Mouse (Mus musculus): ENCODE measurements around the gene Sik3. TPM values are rescaled to one million over a fixed set of nuclear protein-coding genes. Genes with fewer than 3 reads are reported as not detected.

The Sik3 gene
- polyA plus RNA-seq, 1 experiment from 2014 or later = 12.6 TPM

DNA sequence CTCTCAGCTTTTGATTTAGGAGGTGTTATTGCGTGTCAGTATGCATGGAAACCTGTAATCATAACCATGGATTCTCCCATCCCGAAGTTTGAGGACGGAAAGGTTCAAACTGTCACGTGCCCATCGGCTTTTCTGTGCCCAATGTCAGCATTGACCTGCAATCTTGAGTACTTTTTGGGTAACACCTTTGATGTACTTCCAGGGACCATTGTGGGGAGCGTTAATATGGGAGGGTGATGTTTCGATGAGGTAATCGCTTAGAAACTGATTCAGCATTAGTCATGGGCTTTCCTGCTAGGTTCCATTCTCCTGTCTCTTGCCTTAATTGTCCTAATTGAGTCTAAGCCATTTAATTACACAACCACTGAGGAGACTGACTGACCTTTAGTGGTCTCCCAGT lies 24.3 kb downstream of the Sik3 start:
- Histone ChIP-seq H3K36me3 (peaks cover 5% of the 10 kb centered on the region), H3K4me3 (no peak overlapping the region), H3K9ac (replicated peaks) (no peak overlapping the region), H3K9me3 (no peaks in the 10 kb centered on the region), H3K4me1 (no peaks in the 10 kb centered on the region), H3K27me3 (no peaks in the 10 kb centered on the region), H3K4me2 (replicated peaks) (no peak overlapping the region), H3K27ac (replicated peaks) (no peak overlapping the region)
- WGBS = 94% methylated on average over 8 of the region's 8 CpGs
- ATAC-seq (ENCODE audit: low FRiP score, low read depth) = no peak

DNA sequence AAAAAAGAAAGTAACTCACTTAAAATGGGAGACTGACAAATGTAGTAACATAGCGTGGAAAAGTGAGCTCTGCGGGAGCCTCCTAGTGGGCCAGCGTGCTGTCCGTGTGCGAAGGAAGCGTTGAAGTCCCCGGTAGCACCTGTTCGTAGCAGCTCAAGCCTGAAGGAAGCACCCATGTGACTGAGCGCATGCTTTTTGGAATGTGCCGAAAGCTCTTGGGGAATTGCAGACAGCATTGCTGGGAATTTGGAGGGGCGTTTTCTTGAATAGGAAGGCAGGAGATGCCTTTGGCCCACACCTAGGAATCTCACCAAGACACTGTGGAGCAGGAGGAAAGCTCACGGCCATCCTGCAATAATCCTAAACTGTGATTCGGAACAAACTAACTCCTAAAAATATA lies 26.2 kb downstream of the Sik3 start:
- Histone ChIP-seq H3K4me2 (replicated peaks) (no peak overlapping the region), H3K9ac (replicated peaks) (no peak overlapping the region), H3K36me3 (peaks cover 5% of the 10 kb centered on the region), H3K9me3 (no peaks in the 10 kb centered on the region), H3K27ac (replicated peaks) (no peak overlapping the region), H3K27me3 (no peaks in the 10 kb centered on the region), H3K4me1 (no peaks in the 10 kb centered on the region), H3K4me3 (no peak overlapping the region)
- 94% methylated on average over 13 of the region's 13 CpGs for WGBS
- no peak for ATAC-seq (ENCODE audit: low FRiP score, low read depth)

DNA sequence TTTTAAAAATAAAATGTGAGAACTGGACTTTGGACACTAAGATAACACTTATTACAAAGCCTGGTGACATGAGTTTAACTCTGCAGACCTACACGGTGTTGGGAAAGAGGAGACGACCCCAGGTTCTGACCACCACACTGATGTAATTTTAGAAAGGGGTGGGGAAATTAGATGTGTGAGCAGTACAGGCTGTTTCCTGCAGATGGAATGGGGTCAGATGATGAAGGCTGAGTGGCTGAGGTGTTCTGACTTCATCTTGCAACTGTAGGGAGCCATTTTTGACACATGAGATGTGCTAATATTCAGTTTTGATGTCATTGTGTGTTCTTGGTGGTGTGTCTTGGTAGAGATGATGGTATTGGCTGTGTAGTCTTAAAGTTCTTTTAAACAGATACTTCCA lies 28.6 kb downstream of the Sik3 start:
- Histone ChIP-seq H3K4me1 (peaks cover 4% of the 10 kb centered on the region; the same call in 1 of the 2 replicates), H3K9ac (replicated peaks) (no peak overlapping the region), H3K27ac (replicated peaks) (no peak overlapping the region), H3K36me3 (peaks cover 5% of the 10 kb centered on the region), H3K27me3 (no peaks in the 10 kb centered on the region), H3K4me2 (replicated peaks) (no peak overlapping the region), H3K9me3 (no peaks in the 10 kb centered on the region), H3K4me3 (no peak overlapping the region)
- WGBS = 87% methylated on average over 2 of the region's 2 CpGs
- ATAC-seq (ENCODE audit: low FRiP score, low read depth) = no peak

DNA sequence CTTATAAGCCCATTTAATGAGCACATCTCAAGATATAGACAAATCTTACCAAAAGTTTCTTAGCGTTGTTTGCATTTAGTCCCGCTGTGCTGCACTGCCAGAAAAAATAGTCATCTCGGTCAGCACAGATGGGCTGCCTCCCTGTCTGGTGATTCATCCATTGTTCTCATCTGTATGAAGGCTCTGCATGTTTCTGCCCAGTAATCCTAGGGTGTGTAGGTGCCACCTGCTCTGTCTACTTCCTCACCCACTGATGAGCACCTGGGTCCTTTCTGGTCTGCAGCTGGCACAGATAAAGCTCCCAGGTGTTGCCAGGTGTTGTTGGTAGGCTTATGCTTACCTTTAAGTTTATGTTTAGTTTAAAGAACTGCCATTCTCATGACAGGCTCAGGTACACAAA lies 29.8 kb downstream of the Sik3 start:
- Histone ChIP-seq H3K36me3 (peaks cover 5% of the 10 kb centered on the region), H3K9me3 (no peaks in the 10 kb centered on the region), H3K27me3 (no peaks in the 10 kb centered on the region), H3K4me1 (peaks cover 14% of the 10 kb centered on the region; the same call in 1 of the 2 replicates), H3K27ac (replicated peaks) (no peak overlapping the region), H3K4me3 (no peak overlapping the region), H3K9ac (replicated peaks) (no peak overlapping the region), H3K4me2 (replicated peaks) (no peak overlapping the region)
- WGBS = 69% methylated on average over 3 of the region's 3 CpGs
- ATAC-seq (ENCODE audit: low FRiP score, low read depth) = no peak

DNA sequence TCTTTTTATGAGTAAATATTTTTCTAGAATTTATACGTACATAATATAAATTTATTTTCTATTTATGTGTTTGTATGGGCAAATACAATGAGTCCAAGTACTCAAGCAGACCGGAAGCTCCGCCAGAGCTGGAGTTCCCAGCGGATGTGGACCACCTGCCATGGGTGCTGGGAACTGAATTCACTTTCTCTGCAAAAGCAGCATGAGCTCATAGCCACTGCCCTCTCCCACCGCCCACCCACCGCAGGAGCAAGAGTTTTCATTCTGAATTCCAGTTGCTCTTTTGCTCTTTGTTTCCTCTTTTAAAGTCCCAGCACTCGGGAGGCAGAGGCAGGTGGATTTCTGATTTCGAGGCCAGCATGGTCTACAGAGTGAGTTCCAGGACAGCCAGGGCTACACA lies 31.0 kb downstream of the Sik3 start:
- 82% methylated on average over 8 of the region's 8 CpGs for WGBS
- H3K9ac ChIP-seq (replicated peaks) = no peak overlapping the region
- H3K36me3 ChIP-seq = peaks cover 5% of the 10 kb centered on the region
- H3K9me3 ChIP-seq = no peaks in the 10 kb centered on the region
- no peak overlapping the region for H3K4me3 ChIP-seq
- H3K4me1 ChIP-seq = peaks cover 14% of the 10 kb centered on the region; the same call in 1 of the 2 replicates
- H3K27me3 ChIP-seq = no peaks in the 10 kb centered on the region
- H3K27ac ChIP-seq (replicated peaks) = no peak overlapping the region
- H3K4me2 ChIP-seq (replicated peaks) = no peak overlapping the region
- no peak for ATAC-seq (ENCODE audit: low FRiP score, low read depth)

DNA sequence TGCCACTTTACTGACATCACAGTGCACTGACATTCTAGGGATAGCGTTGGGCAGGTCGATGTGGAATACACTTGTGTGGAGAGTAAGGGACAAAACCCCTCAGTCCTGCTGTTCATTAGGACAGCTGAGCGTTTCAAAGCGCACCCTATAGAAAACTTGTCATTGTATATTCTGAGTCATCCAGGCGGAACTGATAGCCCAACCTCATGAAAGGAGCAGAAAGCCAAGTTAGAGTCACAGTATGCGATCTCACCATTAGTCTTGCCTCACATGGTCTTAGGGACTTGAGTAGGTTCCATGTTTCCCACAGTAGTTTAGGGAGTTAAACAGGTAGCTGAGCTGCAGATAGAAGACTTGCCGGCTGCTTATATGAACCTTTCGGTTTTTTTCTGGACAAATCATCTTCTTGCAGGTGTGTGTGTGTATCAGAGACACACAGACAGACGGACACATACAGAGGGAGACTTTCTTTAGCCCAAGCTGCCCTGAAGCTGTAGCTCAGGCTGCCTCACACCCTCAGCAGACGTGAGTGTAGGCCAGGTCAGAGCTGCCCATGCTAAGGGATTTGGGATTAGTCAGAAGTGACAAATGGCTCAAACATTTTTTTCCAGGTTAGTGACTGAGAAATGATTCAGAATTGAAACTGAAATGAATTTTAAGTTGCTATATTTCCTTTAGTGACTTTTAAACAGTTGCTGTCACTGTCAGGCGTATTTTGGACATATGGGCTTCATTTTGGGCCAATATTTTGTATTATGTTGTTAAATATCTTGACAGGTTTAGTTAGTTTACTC lies 34.3 kb downstream of the Sik3 start:
- no peak for ATAC-seq (ENCODE audit: low FRiP score, low read depth)
- 62% methylated on average over 11 of the region's 11 CpGs for WGBS
- H3K4me1 ChIP-seq = peaks cover 17% of the 10 kb centered on the region; the same call in 1 of the 2 replicates

DNA sequence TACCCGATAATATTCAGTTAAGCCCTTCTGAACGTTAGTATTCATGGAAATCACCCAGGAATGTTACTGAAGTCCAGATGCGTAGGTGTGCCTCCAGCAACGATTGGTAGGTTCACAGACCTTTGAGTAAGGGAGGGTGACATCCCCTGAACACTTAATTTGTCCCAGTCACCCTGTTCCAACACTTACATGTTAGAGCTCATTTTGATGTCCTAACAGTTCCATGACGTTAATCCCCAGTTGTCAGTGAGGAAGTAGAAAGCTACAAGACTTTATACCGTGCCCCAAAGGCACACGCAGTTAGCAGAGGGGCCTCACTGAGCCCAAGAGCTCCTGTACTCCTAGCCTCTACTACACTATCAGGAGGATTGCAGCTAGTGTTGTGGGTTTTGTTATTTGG lies 36.9 kb downstream of the Sik3 start:
- 82% methylated on average over 7 of the region's 7 CpGs for WGBS
- Histone ChIP-seq H3K27me3 (no peaks in the 10 kb centered on the region), H3K4me1 (peaks cover 30% of the 10 kb centered on the region), H3K9me3 (no peaks in the 10 kb centered on the region), H3K4me3 (no peak overlapping the region), H3K4me2 (replicated peaks) (no peak overlapping the region), H3K36me3 (no peaks in the 10 kb centered on the region), H3K9ac (replicated peaks) (no peak overlapping the region), H3K27ac (replicated peaks) (no peak overlapping the region)
- no peak for ATAC-seq (ENCODE audit: low FRiP score, low read depth)

More for the DNA sequence above, 34.3 kb downstream of the Sik3 start:
- no peaks in the 10 kb centered on the region for H3K27me3 ChIP-seq
- no peaks in the 10 kb centered on the region for H3K36me3 ChIP-seq
- no peak overlapping the region for H3K4me3 ChIP-seq
- H3K9ac ChIP-seq (replicated peaks) = no peak overlapping the region
- no peaks in the 10 kb centered on the region for H3K9me3 ChIP-seq
- H3K4me2 ChIP-seq (replicated peaks) = no peak overlapping the region
- H3K27ac ChIP-seq (replicated peaks) = no peak overlapping the region

DNA sequence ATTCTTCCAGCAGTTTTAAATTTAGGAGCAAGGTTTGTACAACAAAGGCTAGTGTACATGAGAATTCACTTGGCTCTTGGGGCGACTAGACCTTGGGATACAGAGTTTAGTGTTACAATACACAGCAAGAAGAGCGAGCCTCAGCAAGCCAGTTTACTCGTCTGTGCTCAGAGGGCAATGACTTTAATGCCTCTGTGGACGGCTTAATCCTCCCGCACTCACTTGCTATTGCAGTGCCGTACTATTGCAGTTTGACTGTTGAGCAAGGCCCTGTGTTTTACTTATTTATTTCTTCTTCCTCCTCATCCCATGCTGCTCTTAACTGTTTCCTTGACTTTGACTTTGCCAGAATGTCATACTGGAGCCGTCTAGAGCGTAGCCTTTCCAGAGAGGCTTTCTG lies 37.6 kb downstream of the Sik3 start:
- WGBS = 52% methylated on average over 8 of the region's 8 CpGs
- ATAC-seq (ENCODE audit: low FRiP score, low read depth) = no peak
- H3K36me3 ChIP-seq = no peaks in the 10 kb centered on the region
- no peaks in the 10 kb centered on the region for H3K27me3 ChIP-seq
- H3K4me1 ChIP-seq = peaks cover 34% of the 10 kb centered on the region
- H3K9me3 ChIP-seq = no peaks in the 10 kb centered on the region
- H3K27ac ChIP-seq (replicated peaks) = no peak overlapping the region
- no peak overlapping the region for H3K4me3 ChIP-seq
- H3K4me2 ChIP-seq (replicated peaks) = no peak overlapping the region
- no peak overlapping the region for H3K9ac ChIP-seq (replicated peaks)

DNA sequence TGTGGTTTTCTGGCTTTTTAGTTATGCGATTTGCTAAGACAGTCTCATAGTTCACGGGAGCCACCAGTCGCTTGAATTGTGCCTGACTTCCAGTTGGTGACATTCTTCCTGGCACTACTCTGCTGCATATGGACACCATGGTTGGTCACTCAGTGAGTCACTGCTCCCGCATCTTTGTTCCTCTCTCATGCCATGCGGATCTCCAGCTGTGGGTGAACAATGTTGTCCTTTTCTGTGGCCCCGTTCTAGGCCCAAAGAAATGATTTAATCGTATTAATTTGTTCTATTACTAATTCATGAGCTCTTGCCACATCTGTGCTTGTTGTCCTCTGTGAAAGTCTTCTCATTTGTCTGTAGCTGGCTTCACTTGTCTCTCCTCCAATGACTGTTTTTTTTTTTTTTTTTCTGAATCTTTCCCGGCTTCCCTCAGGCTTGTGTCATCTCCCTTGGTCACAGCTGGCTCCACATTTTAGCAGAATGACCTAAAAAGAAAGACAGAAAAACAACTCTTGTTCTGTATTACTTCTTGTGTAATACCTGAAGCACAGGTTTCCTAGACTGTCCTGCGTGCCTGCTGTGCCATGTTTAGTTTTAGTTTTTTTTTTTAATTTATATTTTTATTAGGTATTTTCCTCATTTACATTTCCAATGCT lies 40.5 kb downstream of the Sik3 start:
- H3K4me2 ChIP-seq (replicated peaks) = no peak overlapping the region
- H3K4me1 ChIP-seq = peaks cover 20% of the 10 kb centered on the region
- no peak overlapping the region for H3K4me3 ChIP-seq
- H3K27ac ChIP-seq (replicated peaks) = no peak overlapping the region
- no peaks in the 10 kb centered on the region for H3K27me3 ChIP-seq
- no peak overlapping the region for H3K9ac ChIP-seq (replicated peaks)
- WGBS = 70% methylated on average over 9 of the region's 9 CpGs
- ATAC-seq (ENCODE audit: low FRiP score, low read depth) = no peak
- no peaks in the 10 kb centered on the region for H3K36me3 ChIP-seq
- no peaks in the 10 kb centered on the region for H3K9me3 ChIP-seq

DNA sequence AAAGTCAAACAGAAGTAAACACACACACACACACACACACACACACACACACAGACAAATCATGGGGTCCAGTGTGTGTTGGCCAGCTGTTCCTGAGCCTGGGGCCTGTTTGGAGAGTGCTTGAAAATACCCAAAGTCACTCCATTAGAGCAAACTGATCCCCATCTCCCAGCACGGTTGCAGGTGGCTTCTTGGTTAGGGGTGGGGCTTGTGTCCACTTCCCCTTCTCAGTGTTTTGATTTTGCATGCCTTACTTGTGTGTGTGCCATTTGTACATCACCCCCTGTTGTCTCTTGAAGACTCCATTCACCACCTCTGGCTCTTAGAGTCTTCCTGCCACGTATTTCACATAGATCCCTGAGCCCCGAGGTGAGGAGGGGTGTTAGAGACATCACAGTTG lies 45.4 kb downstream of the Sik3 start:
- 92% methylated on average over 3 of the region's 3 CpGs for WGBS
- H3K4me2 ChIP-seq (replicated peaks) = no peak overlapping the region
- H3K27me3 ChIP-seq = no peaks in the 10 kb centered on the region
- no peaks in the 10 kb centered on the region for H3K36me3 ChIP-seq
- H3K4me1 ChIP-seq = peaks cover 12% of the 10 kb centered on the region
- H3K9ac ChIP-seq (replicated peaks) = no peak overlapping the region
- no peak overlapping the region for H3K4me3 ChIP-seq
- H3K9me3 ChIP-seq = no peaks in the 10 kb centered on the region
- H3K27ac ChIP-seq (replicated peaks) = no peak overlapping the region
- ATAC-seq (ENCODE audit: low FRiP score, low read depth) = no peak

DNA sequence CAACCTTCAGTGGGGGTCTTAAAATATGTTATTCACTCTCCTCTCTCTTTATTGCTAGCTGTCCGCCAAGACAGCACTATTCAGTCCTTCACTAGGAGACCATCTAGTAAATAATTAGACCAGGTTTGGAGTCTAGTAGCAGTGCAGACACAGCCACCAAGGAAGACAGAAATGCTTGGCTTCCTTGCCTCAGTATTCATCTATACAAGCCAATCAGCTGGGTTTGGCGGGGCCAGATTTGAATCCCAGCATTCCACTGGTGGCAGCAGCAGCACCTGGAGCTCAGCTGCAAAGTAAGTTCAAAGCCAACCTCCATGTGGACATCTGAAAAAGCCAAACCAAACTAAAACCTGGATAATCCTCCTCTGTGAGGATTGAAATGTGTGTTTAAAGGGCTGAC lies 47.6 kb downstream of the Sik3 start:
- Histone ChIP-seq H3K4me3 (no peak overlapping the region), H3K36me3 (no peaks in the 10 kb centered on the region), H3K9ac (replicated peaks) (no peak overlapping the region), H3K9me3 (no peaks in the 10 kb centered on the region), H3K4me1 (no peaks in the 10 kb centered on the region), H3K27ac (replicated peaks) (no peak overlapping the region), H3K27me3 (no peaks in the 10 kb centered on the region), H3K4me2 (replicated peaks) (no peak overlapping the region)
- ATAC-seq (ENCODE audit: low FRiP score, low read depth) = no peak
- WGBS = 88% methylated on average over 2 of the region's 2 CpGs

DNA sequence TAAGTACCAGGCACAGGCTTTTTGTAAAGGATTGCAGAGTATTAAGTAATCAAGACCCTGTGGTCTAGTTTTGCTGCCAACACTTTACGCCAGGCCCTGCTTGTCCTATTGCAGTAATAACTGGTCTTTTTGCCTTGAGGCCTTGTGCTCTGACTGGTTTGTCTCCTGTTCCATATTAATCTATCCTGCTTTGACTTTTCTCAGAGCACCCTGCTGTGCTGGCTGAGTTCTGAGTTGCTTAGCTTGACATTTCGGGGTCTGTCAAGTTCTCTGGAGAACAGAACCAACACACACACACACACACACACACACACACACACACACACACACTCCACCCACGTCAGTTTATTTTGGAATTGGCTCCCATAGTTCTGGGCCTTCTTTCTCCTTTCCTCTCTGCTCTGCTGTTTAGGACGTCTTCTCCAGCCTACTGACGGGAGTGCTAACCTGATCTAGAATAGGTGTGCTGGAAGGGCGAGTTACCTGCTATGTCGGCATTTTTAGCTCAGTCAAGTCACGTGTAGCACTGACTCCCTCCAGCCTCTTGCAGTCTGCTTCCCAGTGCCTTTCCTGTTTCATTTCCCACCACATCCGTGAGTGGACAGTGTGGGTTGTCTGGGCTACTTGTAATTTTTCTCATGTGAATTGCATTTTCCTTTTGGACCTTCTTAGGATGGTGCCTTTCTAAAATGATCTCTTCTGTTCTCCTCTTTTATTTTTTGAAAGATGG lies 49.2 kb downstream of the Sik3 start:
- H3K9ac ChIP-seq (replicated peaks) = no peak overlapping the region
- no peak overlapping the region for H3K4me3 ChIP-seq
- H3K27me3 ChIP-seq = no peaks in the 10 kb centered on the region
- no peak for ATAC-seq (ENCODE audit: low FRiP score, low read depth)
- H3K9me3 ChIP-seq = no peaks in the 10 kb centered on the region
- 83% methylated on average over 9 of the region's 9 CpGs for WGBS
- H3K4me1 ChIP-seq = no peaks in the 10 kb centered on the region; the same call in 1 of the 2 replicates
- H3K36me3 ChIP-seq = no peaks in the 10 kb centered on the region
- H3K4me2 ChIP-seq (replicated peaks) = no peak overlapping the region
- H3K27ac ChIP-seq (replicated peaks) = no peak overlapping the region
